11 mouse cellular contexts compared by ENCODE assay signal in the genomic region with DNA sequence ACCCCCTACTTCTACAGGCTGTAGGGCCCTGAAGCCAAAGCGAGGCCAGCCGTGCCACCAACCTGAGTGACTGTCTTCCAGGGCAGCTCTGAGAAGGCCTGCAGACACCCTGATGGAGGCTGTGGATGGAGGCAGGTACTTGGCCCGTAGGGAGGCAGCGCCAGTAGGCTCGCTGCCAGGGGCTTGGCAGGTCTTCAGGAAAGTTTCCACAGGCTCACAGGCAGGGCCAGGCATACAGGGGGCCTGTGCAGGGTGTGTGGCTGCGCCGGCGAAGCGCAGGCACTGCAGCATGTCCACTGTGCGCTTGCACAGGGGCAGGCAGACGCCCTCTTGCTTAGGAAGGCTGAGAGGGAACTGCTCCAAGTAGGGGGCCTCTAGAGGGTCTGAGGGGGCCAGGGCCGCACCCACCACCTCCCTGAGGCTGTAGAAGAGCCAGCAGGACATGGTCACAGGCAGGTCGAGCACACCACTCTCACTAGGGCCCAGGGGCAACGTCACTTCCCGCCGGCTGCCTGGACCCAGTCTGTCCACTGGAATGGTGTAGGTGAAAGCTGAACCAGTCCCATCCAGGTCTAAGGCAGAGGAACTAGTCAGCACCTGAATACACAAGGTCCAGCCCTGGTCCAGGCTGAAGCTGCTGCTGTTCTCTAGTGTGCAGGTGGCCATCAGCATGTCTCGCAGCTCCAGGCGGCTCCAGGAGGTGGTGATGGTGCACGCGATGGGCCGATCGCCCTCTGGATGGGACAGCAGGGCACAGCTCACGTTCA. TPM values are rescaled to one million over a fixed set of nuclear protein-coding genes. Genes with fewer than 3 reads are reported as not detected.
DNase-seq lines count a peak whose midpoint lies in the region; ATAC-seq and TF ChIP-seq lines count a peak whose summit lies in the region.
"Had no signal": no experiment of that assay in that cellular context is flagged by ENCODE, and none has a peak within 500 bp of the region (broad histone marks: within the 10 kb centered on the region; RNA-seq: fewer than 3 reads in every experiment).

No protein-coding gene starts in this region.

- no peak overlapping the region for H3K4me2 ChIP-seq in limb, embryonic 13.5 days (replicated peaks)
- H3K4me2 ChIP-seq in heart, embryonic 15.5 days = no peak overlapping the region

- TF ChIP-seq CTCF in lung, adult 2 months (IDR thresholded peaks at IDR 0.05; ENCODE audit: insufficient read depth, low read length) = no peak
- TF ChIP-seq CTCF in layer of hippocampus, adult 2 months (conservative IDR thresholded peaks at IDR 0.05) = no peak

- WGBS in limb, embryonic 13.5 days = 91% methylated on average over 23 of the region's 23 CpGs
- 93% methylated on average over 23 of the region's 23 CpGs for WGBS in limb, embryonic 10.5 days
- 91% methylated on average over 23 of the region's 23 CpGs for WGBS in embryonic facial prominence, embryonic 10.5 days
- 62% methylated on average over 23 of the region's 23 CpGs for WGBS in heart, embryonic 15.5 days
- 70% methylated on average over 23 of the region's 23 CpGs for WGBS in lung, adult 2 months

- H3K9ac ChIP-seq in limb, embryonic 13.5 days = 0 out of 2 replicates have a peak overlapping the region, but pooled peaks have one; percentile 25
- H3K9ac ChIP-seq in heart, embryonic 15.5 days = peak overlapping the region; percentile 5

- ATAC-seq in limb, embryonic 13.5 days (ENCODE audit: low FRiP score, low read depth) = no peak
- ATAC-seq in heart, embryonic 15.5 days (replicated peaks; ENCODE audit: insufficient number of reproducible peaks, insufficient read depth, low FRiP score, low read depth) = peak; percentile 63

- DNase-seq in limb, embryonic 10.5 days (ENCODE audit: low spot score) = no peak
- DNase-seq in embryonic facial prominence, embryonic 10.5 days (ENCODE audit: low spot score) = no peak
- DNase-seq in lung, adult 2 months = peak; percentile 46
- no peak for DNase-seq in layer of hippocampus, adult 2 months (ENCODE audit: low spot score in 2 of 2)
- no peak for DNase-seq in retina, postnatal 1 day
- DNase-seq: cerebellum, adult 2 months; thymus, adult 2 months had no signal

- no peaks in the 10 kb centered on the region for H3K9me3 ChIP-seq in limb, embryonic 13.5 days
- no peaks in the 10 kb centered on the region for H3K9me3 ChIP-seq in limb, embryonic 10.5 days (replicated peaks)
- no peaks in the 10 kb centered on the region for H3K9me3 ChIP-seq in embryonic facial prominence, embryonic 10.5 days
- H3K9me3 ChIP-seq in heart, embryonic 15.5 days (replicated peaks) = no peaks in the 10 kb centered on the region

- H3K4me3 ChIP-seq in limb, embryonic 13.5 days = no peak overlapping the region
- H3K4me3 ChIP-seq in limb, embryonic 10.5 days = no peak overlapping the region
- H3K4me3 ChIP-seq in embryonic facial prominence, embryonic 10.5 days = peak overlapping the region; percentile 26; the same call in 1 of the 2 replicates
- H3K4me3 ChIP-seq in heart, embryonic 15.5 days = no peak overlapping the region
- no peak overlapping the region for H3K4me3 ChIP-seq in lung, adult 2 months (replicated peaks; ENCODE audit: extremely low read depth, low read depth, low read length)
- H3K4me3 ChIP-seq in layer of hippocampus, adult 2 months = no peak overlapping the region

- no peak overlapping the region for H3K27ac ChIP-seq in limb, embryonic 13.5 days
- no peak overlapping the region for H3K27ac ChIP-seq in limb, embryonic 10.5 days
- no peak overlapping the region for H3K27ac ChIP-seq in embryonic facial prominence, embryonic 10.5 days (replicated peaks)
- H3K27ac ChIP-seq in heart, embryonic 15.5 days = peak overlapping the region; percentile 83
- H3K27ac ChIP-seq in layer of hippocampus, adult 2 months = no peak overlapping the region
- H3K27ac ChIP-seq: kidney, postnatal 0 days had no signal

- H3K36me3 ChIP-seq in limb, embryonic 13.5 days = peaks cover 84% of the 10 kb centered on the region
- peaks cover 82% of the 10 kb centered on the region for H3K36me3 ChIP-seq in limb, embryonic 10.5 days
- H3K36me3 ChIP-seq in embryonic facial prominence, embryonic 10.5 days (replicated peaks) = peaks cover 84% of the 10 kb centered on the region
- peaks cover 60% of the 10 kb centered on the region for H3K36me3 ChIP-seq in heart, embryonic 15.5 days

- H3K27me3 ChIP-seq in limb, embryonic 13.5 days = no peaks in the 10 kb centered on the region
- no peaks in the 10 kb centered on the region for H3K27me3 ChIP-seq in limb, embryonic 10.5 days (ENCODE audit: low read depth, poor library complexity, severe bottlenecking)
- no peaks in the 10 kb centered on the region for H3K27me3 ChIP-seq in embryonic facial prominence, embryonic 10.5 days (replicated peaks; ENCODE audit: low read depth, poor library complexity, severe bottlenecking)
- no peaks in the 10 kb centered on the region for H3K27me3 ChIP-seq in heart, embryonic 15.5 days

- TF ChIP-seq POLR2A in lung, adult 2 months (IDR thresholded peaks at IDR 0.05; ENCODE audit: borderline replicate concordance, extremely low read depth, low read depth, low read length) = no peak

- peaks cover 24% of the 10 kb centered on the region for H3K4me1 ChIP-seq in limb, embryonic 13.5 days
- H3K4me1 ChIP-seq in limb, embryonic 10.5 days = peaks cover 28% of the 10 kb centered on the region
- peaks cover 30% of the 10 kb centered on the region for H3K4me1 ChIP-seq in embryonic facial prominence, embryonic 10.5 days
- peaks cover 43% of the 10 kb centered on the region for H3K4me1 ChIP-seq in heart, embryonic 15.5 days (replicated peaks)
- H3K4me1 ChIP-seq in lung, adult 2 months (ENCODE audit: control insufficient read depth, insufficient read depth, low read length) = peaks cover 10% of the 10 kb centered on the region

RNA-seq across cellular contexts. Expression of a gene that starts 4.6 kb away (rescaled TPM):
- polyA plus RNA-seq in limb, embryonic 13.5 days (2015; fragmentation: Nextera tagmentation; extraction: Ambion mirVana) = 37.0 and 38.6 TPM in 2 replicates
- 34.2 and 40.6 TPM in 2 replicates for polyA plus RNA-seq in limb, embryonic 10.5 days (2016; fragmentation: Nextera tagmentation; extraction: Ambion mirVana)
- polyA plus RNA-seq in embryonic facial prominence, embryonic 10.5 days (2016; fragmentation: Nextera tagmentation; extraction: Ambion mirVana) = 38.3 and 39.0 TPM in 2 replicates
- 27.0 and 38.0 TPM in 2 replicates for polyA plus RNA-seq in heart, embryonic 15.5 days (2015; fragmentation: Nextera tagmentation; extraction: Ambion mirVana)
- 61.9 and 67.1 TPM in 2 replicates for polyA plus RNA-seq in lung, adult 2 months (2012; rRNA removed)
- 10 to 100 TPM; 17.7 to 19.5 TPM for total RNA-seq in layer of hippocampus, adult 2 months (2021)

RNA-seq across cellular contexts. Expression of a gene that starts 12.7 kb away (rescaled TPM):
- polyA plus RNA-seq in limb, embryonic 13.5 days (2015; fragmentation: Nextera tagmentation; extraction: Ambion mirVana) = 0.52 and 0.61 TPM in 2 replicates
- polyA plus RNA-seq in limb, embryonic 10.5 days (2016; fragmentation: Nextera tagmentation; extraction: Ambion mirVana) = 0.35 and 0.74 TPM in 2 replicates
- 0.10 and 0.19 TPM in 2 replicates for polyA plus RNA-seq in embryonic facial prominence, embryonic 10.5 days (2016; fragmentation: Nextera tagmentation; extraction: Ambion mirVana)
- polyA plus RNA-seq in heart, embryonic 15.5 days (2015; fragmentation: Nextera tagmentation; extraction: Ambion mirVana) = 0.42 and 0.66 TPM in 2 replicates
- polyA plus RNA-seq in lung, adult 2 months (2012; rRNA removed) = 0.06 and 0.60 TPM in 2 replicates
- 1 to 10 TPM in 1 of 2 experiments, under 1 TPM in 1; 0.69 to 1.1 TPM for total RNA-seq in layer of hippocampus, adult 2 months (2021)
- polyA plus RNA-seq: cerebellum, adult 2 months; liver, embryonic 16.5 days had no signal

RNA-seq across cellular contexts. Expression of a gene that starts 25.7 kb away (rescaled TPM):
- polyA plus RNA-seq in limb, embryonic 13.5 days (2015; fragmentation: Nextera tagmentation; extraction: Ambion mirVana) = 2,628 and 2,724 TPM in 2 replicates
- polyA plus RNA-seq in limb, embryonic 10.5 days (2016; fragmentation: Nextera tagmentation; extraction: Ambion mirVana) = 3,099 and 3,197 TPM in 2 replicates
- polyA plus RNA-seq in embryonic facial prominence, embryonic 10.5 days (2016; fragmentation: Nextera tagmentation; extraction: Ambion mirVana) = 3,067 and 3,150 TPM in 2 replicates
- polyA plus RNA-seq in heart, embryonic 15.5 days (2015; fragmentation: Nextera tagmentation; extraction: Ambion mirVana) = 921 and 1,308 TPM in 2 replicates
- 941 and 1,175 TPM in 2 replicates for polyA plus RNA-seq in lung, adult 2 months (2012; rRNA removed)
- total RNA-seq in layer of hippocampus, adult 2 months (2021) = 1,000 to 10,000 TPM; 1,285 to 1,295 TPM
